Mouse (Mus musculus) embryonic facial prominence, embryonic 15.5 days (tissue): ENCODE results near the gene Slc24a3. TPM values are rescaled to one million over a fixed set of nuclear protein-coding genes. Genes with fewer than 3 reads are reported as not detected.

Source experiments
- ATAC-seq: fragments of 200-750 bp; cut with Nextera tagmentation; 2 replicates; pipeline ENCODE4 v1.8.0; 2017; ENCODE audit warnings: low read depth, moderate TSS enrichment; ENCODE audit not compliant: insufficient number of reproducible peaks, low FRiP score, low TSS enrichment
- H3K27ac ChIP-seq: fragments of 300-500 bp; sonication (generic); replicated peaks from 2 replicates; pipeline ENCODE4 v1.5.1; 2015; ENCODE audit warnings: mild to moderate bottlenecking, inconsistent platforms
- H3K27me3 ChIP-seq: fragments of 300-500 bp; sonication (generic); 2 replicates; pipeline ENCODE4 v1.6.1; 2015; ENCODE audit warnings: inconsistent platforms
- H3K36me3 ChIP-seq: fragments of 300-500 bp; sonication (generic); 2 replicates; pipeline ENCODE4 v1.6.1; 2015; ENCODE audit warnings: mild to moderate bottlenecking, inconsistent platforms
- H3K4me1 ChIP-seq: fragments of 300-500 bp; sonication (generic); 2 replicates; pipeline ENCODE4 v1.6.1; 2015; ENCODE audit warnings: inconsistent platforms
- H3K4me2 ChIP-seq: fragments of 300-500 bp; sonication (generic); replicated peaks from 2 replicates; pipeline ENCODE4 v1.6.1; 2015; ENCODE audit warnings: mild to moderate bottlenecking, inconsistent platforms
- H3K4me3 ChIP-seq: fragments of 300-500 bp; sonication (generic); replicated peaks from 2 replicates; pipeline ENCODE4 v1.5.1; 2015; ENCODE audit warnings: mild to moderate bottlenecking, inconsistent platforms
- H3K9ac ChIP-seq: fragments of 300-500 bp; sonication (generic); 2 replicates; pipeline ENCODE4 v1.6.1; 2015; ENCODE audit warnings: inconsistent platforms
- H3K9me3 ChIP-seq: fragments of 300-500 bp; sonication (generic); replicated peaks from 2 replicates; pipeline ENCODE4 v1.6.1; 2016; ENCODE audit warnings: inconsistent platforms
- WGBS: fragments of 180-500 bp; shearing (Covaris S2); methylation state at CpG from one replicate; pipeline ENCODE4 v1.1.7; 2015; 5-methylcytosine and 5-hydroxymethylcytosine counted together
- polyA plus RNA-seq: library from polyadenylated mRNA; unstranded; fragments of >200 nt; fragmentation: Nextera tagmentation; extraction: Ambion mirVana; gene quantifications from 2 replicates; pipeline ENCODE4 v1.2.1, GENCODE M21; 2015

The Slc24a3 gene
- polyA plus RNA-seq, 1 experiment from 2014 or later: 3.4 TPM

GRCm38 (mm10) chr2:145555713-145556112, 388.2 kb downstream of the Slc24a3 start:
- Histone ChIP-seq H3K27me3 (no peaks in the 10 kb centered on the region), H3K4me3 (no peak overlapping the region), H3K36me3 (no peaks in the 10 kb centered on the region), H3K27ac (no peak overlapping the region), H3K9ac (no peak overlapping the region), H3K4me1 (no peaks in the 10 kb centered on the region), H3K9me3 (no peaks in the 10 kb centered on the region), H3K4me2 (no peak overlapping the region)
- WGBS: 71% methylated on average over 2 of the region's 2 CpGs
- ATAC-seq: peak; percentile 57; the same call in 1 of the 2 replicates

- Histone ChIP-seq H3K27me3 (no peaks in the 10 kb centered on the region), H3K4me2 (no peak overlapping the region)
- no peak for ATAC-seq
Measured at GRCm38 (mm10) chr2:145557361-145557931, 389.9 kb downstream of the Slc24a3 start.

GRCm38 (mm10) chr2:145562493-145562892, 394.9 kb downstream of the Slc24a3 start:
- Histone ChIP-seq H3K4me1 (no peaks in the 10 kb centered on the region), H3K4me3 (no peak overlapping the region), H3K4me2 (no peak overlapping the region), H3K9me3 (no peaks in the 10 kb centered on the region), H3K9ac (no peak overlapping the region), H3K27ac (no peak overlapping the region), H3K36me3 (no peaks in the 10 kb centered on the region), H3K27me3 (no peaks in the 10 kb centered on the region)
- no peak for ATAC-seq

More at GRCm38 (mm10) chr2:145557361-145557931, 389.9 kb downstream of the Slc24a3 start:
- Histone ChIP-seq H3K9me3 (no peaks in the 10 kb centered on the region), H3K4me3 (no peak overlapping the region), H3K4me1 (no peaks in the 10 kb centered on the region), H3K9ac (no peak overlapping the region), H3K27ac (0 out of 2 replicates have a peak overlapping the region, but pooled peaks have one; percentile 13), H3K36me3 (no peaks in the 10 kb centered on the region)
- 40% methylated on average over 1 of the region's 1 CpGs for WGBS

- H3K36me3 ChIP-seq: no peaks in the 10 kb centered on the region
- H3K9me3 ChIP-seq: no peaks in the 10 kb centered on the region
- no peak for ATAC-seq
- H3K4me1 ChIP-seq: no peaks in the 10 kb centered on the region
- no peak overlapping the region for H3K27ac ChIP-seq
- no peak overlapping the region for H3K9ac ChIP-seq
- H3K4me2 ChIP-seq: no peak overlapping the region
- no peaks in the 10 kb centered on the region for H3K27me3 ChIP-seq
- no peak overlapping the region for H3K4me3 ChIP-seq
- 68% methylated on average over 8 of the region's 8 CpGs for WGBS
Measured at GRCm38 (mm10) chr2:145564596-145564995, 397.0 kb downstream of the Slc24a3 start.

- no peak overlapping the region for H3K4me3 ChIP-seq
- ATAC-seq: no peak
- no peaks in the 10 kb centered on the region for H3K4me1 ChIP-seq
- no peak overlapping the region for H3K9ac ChIP-seq
- H3K36me3 ChIP-seq: no peaks in the 10 kb centered on the region
- H3K27ac ChIP-seq: no peak overlapping the region
- 86% methylated on average over 2 of the region's 2 CpGs for WGBS
- H3K9me3 ChIP-seq: no peaks in the 10 kb centered on the region
- H3K4me2 ChIP-seq: no peak overlapping the region
- H3K27me3 ChIP-seq: no peaks in the 10 kb centered on the region
Measured at GRCm38 (mm10) chr2:145566904-145567303, 399.4 kb downstream of the Slc24a3 start.

- 62% methylated on average over 3 of the region's 3 CpGs for WGBS
- H3K4me3 ChIP-seq: no peak overlapping the region
- no peaks in the 10 kb centered on the region for H3K36me3 ChIP-seq
- no peaks in the 10 kb centered on the region for H3K27me3 ChIP-seq
- no peak overlapping the region for H3K27ac ChIP-seq
- no peaks in the 10 kb centered on the region for H3K9me3 ChIP-seq
- no peak overlapping the region for H3K4me2 ChIP-seq
- no peaks in the 10 kb centered on the region for H3K4me1 ChIP-seq
- no peak for ATAC-seq
- no peak overlapping the region for H3K9ac ChIP-seq
Measured at GRCm38 (mm10) chr2:145571943-145572342, 404.4 kb downstream of the Slc24a3 start.

GRCm38 (mm10) chr2:145574148-145574547, 406.6 kb downstream of the Slc24a3 start:
- H3K36me3 ChIP-seq: no peaks in the 10 kb centered on the region
- no peaks in the 10 kb centered on the region for H3K27me3 ChIP-seq
- H3K4me1 ChIP-seq: no peaks in the 10 kb centered on the region
- no peak overlapping the region for H3K27ac ChIP-seq
- WGBS: 85% methylated on average over 4 of the region's 4 CpGs
- H3K9ac ChIP-seq: no peak overlapping the region
- no peak for ATAC-seq
- no peak overlapping the region for H3K4me3 ChIP-seq
- H3K4me2 ChIP-seq: no peak overlapping the region
- H3K9me3 ChIP-seq: no peaks in the 10 kb centered on the region

- ATAC-seq: peak; percentile 47; the same call in 1 of the 2 replicates
- 47% methylated on average over 3 of the region's 3 CpGs for WGBS
- peaks cover 3% of the 10 kb centered on the region; the same call in 1 of the 2 replicates for H3K4me1 ChIP-seq
Measured at GRCm38 (mm10) chr2:145583103-145583502, 415.5 kb downstream of the Slc24a3 start.

GRCm38 (mm10) chr2:145585437-145585836, 417.9 kb downstream of the Slc24a3 start:
- no peaks in the 10 kb centered on the region for H3K27me3 ChIP-seq
- WGBS: 71% methylated on average over 3 of the region's 3 CpGs

More at GRCm38 (mm10) chr2:145583103-145583502, 415.5 kb downstream of the Slc24a3 start:
- Histone ChIP-seq H3K4me3 (no peak overlapping the region), H3K9ac (no peak overlapping the region), H3K27me3 (no peaks in the 10 kb centered on the region), H3K9me3 (no peaks in the 10 kb centered on the region), H3K36me3 (no peaks in the 10 kb centered on the region), H3K4me2 (no peak overlapping the region), H3K27ac (no peak overlapping the region)

GRCm38 (mm10) chr2:145588009-145588737, 420.6 kb downstream of the Slc24a3 start:
- Histone ChIP-seq H3K27ac (no peak overlapping the region), H3K9me3 (no peaks in the 10 kb centered on the region), H3K4me1 (peaks cover 3% of the 10 kb centered on the region; the same call in 1 of the 2 replicates), H3K27me3 (no peaks in the 10 kb centered on the region), H3K36me3 (no peaks in the 10 kb centered on the region), H3K9ac (no peak overlapping the region), H3K4me2 (no peak overlapping the region), H3K4me3 (no peak overlapping the region)
- ATAC-seq: 0 out of 2 replicates have a peak, but pooled peaks have one; percentile 65
- WGBS: 57% methylated on average over 8 of the region's 8 CpGs

More at GRCm38 (mm10) chr2:145585437-145585836, 417.9 kb downstream of the Slc24a3 start:
- no peaks in the 10 kb centered on the region for H3K36me3 ChIP-seq
- H3K4me3 ChIP-seq: no peak overlapping the region
- ATAC-seq: no peak
- H3K9ac ChIP-seq: no peak overlapping the region
- H3K9me3 ChIP-seq: no peaks in the 10 kb centered on the region
- no peak overlapping the region for H3K27ac ChIP-seq
- H3K4me1 ChIP-seq: peaks cover 3% of the 10 kb centered on the region; the same call in 1 of the 2 replicates
- H3K4me2 ChIP-seq: no peak overlapping the region

- no peak overlapping the region for H3K9ac ChIP-seq
- no peaks in the 10 kb centered on the region for H3K36me3 ChIP-seq
- H3K4me1 ChIP-seq: no peaks in the 10 kb centered on the region
- H3K27ac ChIP-seq: no peak overlapping the region
- no peak overlapping the region for H3K4me2 ChIP-seq
- WGBS: 85% methylated on average over 8 of the region's 8 CpGs
- H3K27me3 ChIP-seq: no peaks in the 10 kb centered on the region
- no peak for ATAC-seq
- no peaks in the 10 kb centered on the region for H3K9me3 ChIP-seq
- H3K4me3 ChIP-seq: no peak overlapping the region
Measured at GRCm38 (mm10) chr2:145591881-145592280, 424.3 kb downstream of the Slc24a3 start.
